Mouse (Mus musculus) intestine, embryonic 15.5 days (tissue): Measurements from ENCODE around the gene Stpg4. TPM values are rescaled to one million over a fixed set of nuclear protein-coding genes. Genes with fewer than 3 reads are reported as not detected.

Source experiments
- ATAC-seq: fragments of 200-750 bp; cut with Nextera tagmentation; 2 replicates; pipeline ENCODE4 v1.8.0; 2017; ENCODE audit warnings: moderate TSS enrichment, moderate library complexity
- H3K27ac ChIP-seq: fragments of 300-500 bp; sonication (generic); 2 replicates; pipeline ENCODE4 v1.5.1; 2015; ENCODE audit warnings: mild to moderate bottlenecking, inconsistent platforms
- H3K27me3 ChIP-seq: fragments of 300-500 bp; sonication (generic); replicated peaks from 2 replicates; pipeline ENCODE4 v1.6.1; 2015; ENCODE audit warnings: inconsistent platforms
- H3K36me3 ChIP-seq: fragments of 300-500 bp; sonication (generic); 2 replicates; pipeline ENCODE4 v1.6.1; 2015; ENCODE audit warnings: inconsistent platforms
- H3K4me1 ChIP-seq: fragments of 300-500 bp; sonication (generic); replicated peaks from 2 replicates; pipeline ENCODE4 v1.6.1; 2015; ENCODE audit warnings: inconsistent platforms
- H3K4me2 ChIP-seq: fragments of 300-500 bp; sonication (generic); replicated peaks from 2 replicates; pipeline ENCODE4 v1.6.1; 2015; ENCODE audit warnings: mild to moderate bottlenecking, inconsistent platforms
- H3K4me3 ChIP-seq: fragments of 300-500 bp; sonication (generic); replicated peaks from 2 replicates; pipeline ENCODE4 v1.5.1; 2015; ENCODE audit warnings: inconsistent platforms
- H3K9ac ChIP-seq: fragments of 300-500 bp; sonication (generic); 2 replicates; pipeline ENCODE4 v1.6.1; 2015; ENCODE audit warnings: inconsistent platforms
- H3K9me3 ChIP-seq: fragments of 300-500 bp; sonication (generic); 2 replicates; pipeline ENCODE4 v1.6.1; 2016; ENCODE audit warnings: inconsistent platforms
- WGBS: fragments of 180-500 bp; shearing (Covaris S2); methylation state at CpG from one replicate; pipeline ENCODE4 v1.1.7; 2015; 5-methylcytosine and 5-hydroxymethylcytosine counted together
- polyA plus RNA-seq: library from polyadenylated mRNA; unstranded; fragments of >200 nt; fragmentation: Nextera tagmentation; extraction: Ambion mirVana; gene quantifications from 2 replicates; pipeline ENCODE4 v1.2.1, GENCODE M21; 2015

Stpg4 gene
- polyA plus RNA-seq, 1 experiment from 2014 or later, result not detected

DNA sequence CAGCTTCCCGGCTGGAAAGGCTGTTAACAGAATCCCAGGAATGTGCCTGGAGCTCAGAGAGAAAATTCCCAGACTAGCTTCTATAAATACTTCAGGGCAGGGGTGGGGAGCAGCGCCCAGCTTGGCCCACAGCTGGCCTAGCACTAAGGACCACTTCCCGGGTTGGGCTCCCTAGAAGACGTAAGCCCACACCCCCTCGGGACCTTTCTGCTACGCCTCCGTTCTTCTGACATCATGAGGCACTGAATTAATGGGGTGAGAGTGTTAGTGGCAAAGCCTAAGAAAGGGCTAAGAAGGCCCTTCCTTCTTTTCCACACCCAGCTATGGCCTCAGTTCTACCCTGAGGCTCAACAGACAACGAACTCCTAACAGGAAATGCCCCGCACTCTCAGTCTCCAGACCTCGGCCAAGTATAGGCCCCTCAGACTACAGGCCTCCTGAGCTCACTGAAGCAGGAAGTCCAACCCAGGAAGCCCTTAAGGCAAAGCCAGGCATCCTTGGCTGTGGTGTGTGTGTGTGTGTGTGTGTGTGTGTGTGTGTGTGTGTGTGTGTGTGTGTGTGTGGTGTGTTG, 51.5 kb downstream of the Stpg4 start:
- Histone ChIP-seq H3K27ac (peak overlapping the region; percentile 76), H3K27me3 (no peaks in the 10 kb centered on the region), H3K4me1 (peaks cover 49% of the 10 kb centered on the region), H3K36me3 (no peaks in the 10 kb centered on the region), H3K9ac (no peak overlapping the region), H3K4me2 (no peak overlapping the region), H3K9me3 (no peaks in the 10 kb centered on the region), H3K4me3 (no peak overlapping the region)
- WGBS, result 29% methylated on average over 10 of the region's 10 CpGs
- peak; percentile 51 for ATAC-seq

DNA sequence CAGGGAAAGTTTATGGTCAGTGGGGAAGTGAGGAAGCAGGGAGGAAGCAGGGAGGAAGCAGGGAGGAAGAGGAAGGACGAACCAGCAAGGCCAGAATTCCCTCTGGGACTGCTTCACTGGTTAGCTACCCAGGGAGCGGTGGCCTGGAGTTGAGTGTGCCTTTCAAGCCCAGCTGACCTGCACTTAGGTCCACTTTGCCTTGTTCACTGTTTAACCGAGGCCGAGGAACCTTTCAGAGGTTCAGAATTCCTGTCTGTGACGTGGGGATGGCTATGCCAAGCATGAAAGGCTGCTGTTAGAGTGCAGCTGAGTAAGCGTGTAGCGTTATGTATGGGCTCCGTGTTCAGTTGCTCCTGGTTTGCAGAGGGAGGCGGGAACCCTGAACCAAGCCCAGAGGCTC, 54.2 kb downstream of the Stpg4 start:
- WGBS, result 89% methylated on average over 9 of the region's 9 CpGs
- no peak overlapping the region for H3K27ac ChIP-seq
- H3K4me1 ChIP-seq, result peaks cover 34% of the 10 kb centered on the region
- H3K36me3 ChIP-seq, result no peaks in the 10 kb centered on the region
- no peaks in the 10 kb centered on the region for H3K27me3 ChIP-seq
- no peak overlapping the region for H3K4me3 ChIP-seq
- ATAC-seq, result no peak
- no peaks in the 10 kb centered on the region for H3K9me3 ChIP-seq
- no peak overlapping the region for H3K9ac ChIP-seq
- no peak overlapping the region for H3K4me2 ChIP-seq

DNA sequence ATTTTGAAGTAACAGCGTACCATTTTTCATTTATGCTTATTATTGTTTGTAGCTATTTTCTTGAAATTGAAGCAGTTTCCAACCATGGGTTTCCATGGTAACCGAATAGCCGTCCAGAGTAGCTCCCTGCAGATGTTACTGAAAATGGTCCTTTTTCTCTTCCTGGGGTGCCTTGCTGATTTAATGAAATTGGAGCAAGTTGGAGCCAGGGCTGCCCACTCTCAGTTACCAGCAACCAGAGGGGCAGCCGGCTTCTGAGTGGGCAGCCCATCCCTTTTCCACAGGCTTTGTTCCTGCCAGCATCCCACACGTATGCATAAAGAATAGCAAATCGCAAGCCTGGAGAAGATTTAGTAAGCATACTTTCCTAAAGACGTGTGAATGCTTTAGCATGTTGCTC, 55.4 kb downstream of the Stpg4 start:
- 83% methylated on average over 7 of the region's 7 CpGs for WGBS

DNA sequence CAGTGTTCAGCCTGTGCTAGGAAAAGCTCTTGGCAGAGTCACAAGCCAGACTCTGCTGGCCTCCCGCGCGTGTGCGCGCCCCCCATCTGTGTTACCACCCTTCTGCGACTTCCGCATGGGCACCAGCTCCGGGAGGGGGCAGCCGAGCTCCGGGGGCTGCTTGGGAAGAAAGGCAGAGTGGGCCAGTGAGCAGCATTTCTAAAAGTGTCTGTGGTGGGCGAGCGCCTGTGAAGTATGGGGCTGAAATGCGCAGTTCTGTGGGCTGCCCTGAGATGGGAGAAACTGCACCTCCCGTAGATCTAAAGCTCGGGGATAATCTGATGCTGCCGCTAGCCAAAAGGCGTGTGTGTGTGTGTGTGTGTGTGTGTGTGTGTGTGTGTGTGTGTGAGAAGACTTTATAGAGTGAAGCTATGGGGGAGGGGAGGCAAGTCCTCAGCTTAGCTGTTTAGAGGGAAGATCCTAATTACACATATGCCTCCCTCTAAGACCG, 58.2 kb downstream of the Stpg4 start:
- 72% methylated on average over 18 of the region's 18 CpGs for WGBS
- Histone ChIP-seq H3K27me3 (no peaks in the 10 kb centered on the region), H3K9ac (no peak overlapping the region), H3K4me2 (no peak overlapping the region), H3K4me1 (peaks cover 14% of the 10 kb centered on the region), H3K4me3 (no peak overlapping the region), H3K9me3 (no peaks in the 10 kb centered on the region), H3K27ac (no peak overlapping the region), H3K36me3 (no peaks in the 10 kb centered on the region)
- ATAC-seq, result no peak

More for the DNA sequence above, 55.4 kb downstream of the Stpg4 start:
- Histone ChIP-seq H3K27ac (no peak overlapping the region), H3K27me3 (no peaks in the 10 kb centered on the region), H3K9ac (no peak overlapping the region), H3K4me2 (no peak overlapping the region), H3K4me3 (no peak overlapping the region), H3K9me3 (no peaks in the 10 kb centered on the region), H3K36me3 (no peaks in the 10 kb centered on the region), H3K4me1 (peaks cover 32% of the 10 kb centered on the region)
- ATAC-seq, result no peak

DNA sequence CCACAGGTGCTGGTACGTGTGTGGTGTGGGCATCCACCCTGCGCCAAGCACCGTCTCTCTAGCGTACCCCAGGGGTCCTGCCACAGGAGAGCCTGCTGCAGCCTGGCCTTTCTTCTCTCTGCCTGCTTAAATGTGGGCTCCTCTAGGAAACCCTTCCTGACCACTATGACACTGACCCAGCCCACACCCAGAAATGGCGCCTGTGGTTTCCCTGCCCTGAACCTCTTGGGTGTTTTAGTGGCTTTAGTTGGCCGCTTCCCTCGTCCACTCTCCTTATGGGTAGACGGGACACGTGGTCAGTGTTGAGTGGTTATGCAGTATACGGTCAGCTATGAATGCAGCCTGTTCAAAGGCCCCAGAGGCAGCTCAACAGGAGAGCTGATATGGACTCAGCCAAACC, 59.1 kb downstream of the Stpg4 start:
- Histone ChIP-seq H3K9me3 (no peaks in the 10 kb centered on the region), H3K27me3 (no peaks in the 10 kb centered on the region), H3K36me3 (no peaks in the 10 kb centered on the region), H3K9ac (no peak overlapping the region), H3K27ac (no peak overlapping the region), H3K4me3 (no peak overlapping the region), H3K4me2 (no peak overlapping the region), H3K4me1 (peaks cover 14% of the 10 kb centered on the region)
- no peak for ATAC-seq
- 91% methylated on average over 10 of the region's 10 CpGs for WGBS

DNA sequence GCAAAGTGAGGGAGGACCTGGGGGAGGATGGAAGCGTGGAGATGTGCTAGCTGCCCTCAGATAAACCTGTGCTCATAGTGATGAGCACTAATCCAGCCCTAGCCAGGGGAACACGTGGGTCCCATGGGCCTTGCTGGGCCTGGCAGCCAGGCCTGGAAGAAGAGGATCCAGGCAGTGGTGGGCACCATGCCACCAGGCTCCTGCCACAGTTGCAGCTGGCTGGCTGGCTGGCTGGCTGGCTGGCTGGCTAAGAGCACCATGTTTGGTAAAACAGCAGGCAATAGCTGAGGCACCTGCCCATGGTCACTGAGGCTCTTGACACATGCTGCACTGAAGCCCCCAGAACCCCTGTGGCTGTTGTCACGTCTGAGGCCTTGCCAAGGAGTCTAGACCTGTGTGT, 59.9 kb downstream of the Stpg4 start:
- WGBS, result 71% methylated on average over 3 of the region's 3 CpGs
- Histone ChIP-seq H3K36me3 (no peaks in the 10 kb centered on the region), H3K9me3 (no peaks in the 10 kb centered on the region), H3K4me1 (peaks cover 14% of the 10 kb centered on the region), H3K4me2 (no peak overlapping the region), H3K4me3 (no peak overlapping the region), H3K9ac (no peak overlapping the region), H3K27me3 (no peaks in the 10 kb centered on the region), H3K27ac (0 out of 2 replicates have a peak overlapping the region, but pooled peaks have one; percentile 7)
- ATAC-seq, result no peak

DNA sequence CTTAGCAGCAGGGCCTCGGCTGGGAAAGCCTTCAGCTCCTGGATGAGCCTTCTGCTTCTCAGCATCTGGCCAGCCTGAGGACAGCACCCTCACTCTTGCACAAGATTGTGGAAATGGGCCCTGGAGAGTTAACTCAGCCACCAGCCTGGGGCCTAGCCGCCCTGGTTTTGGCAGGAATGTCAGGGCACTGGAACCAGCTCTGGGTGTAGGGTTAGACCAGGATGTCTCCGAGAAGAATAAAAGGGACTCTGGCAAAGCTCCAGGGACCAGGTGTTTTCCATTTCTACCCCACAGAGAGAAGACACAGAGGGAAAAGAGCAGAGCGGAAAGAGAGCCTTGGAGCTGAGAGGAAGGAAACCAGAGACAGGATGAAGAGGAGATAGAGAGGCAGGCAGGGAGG, 60.3 kb downstream of the Stpg4 start:
- 34% methylated on average over 4 of the region's 4 CpGs for WGBS
- Histone ChIP-seq H3K4me3 (no peak overlapping the region), H3K4me2 (no peak overlapping the region), H3K27me3 (no peaks in the 10 kb centered on the region), H3K9me3 (no peaks in the 10 kb centered on the region), H3K4me1 (peaks cover 14% of the 10 kb centered on the region), H3K9ac (no peak overlapping the region), H3K27ac (peak overlapping the region; percentile 7; the same call in 1 of the 2 replicates), H3K36me3 (no peaks in the 10 kb centered on the region)
- ATAC-seq, result no peak

DNA sequence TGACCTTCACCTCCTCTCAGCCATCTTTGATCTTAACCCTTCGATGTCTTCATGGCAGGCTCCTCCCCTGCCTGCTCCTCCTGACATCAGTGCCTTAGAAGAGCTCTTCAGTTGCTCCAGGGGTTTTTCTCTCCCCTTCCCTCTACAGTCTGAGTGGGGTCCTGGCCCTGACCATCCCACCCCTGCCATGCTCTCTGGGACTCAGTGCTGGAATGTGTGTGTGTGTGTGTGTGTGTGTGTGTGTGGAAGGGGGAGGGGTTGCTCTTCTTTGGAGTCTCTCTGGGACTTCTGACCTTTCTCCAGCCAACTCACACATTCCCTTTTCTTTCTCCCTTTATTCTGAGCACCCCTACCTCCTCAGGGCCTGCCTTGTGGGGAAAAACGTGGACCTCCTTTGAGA, 61.0 kb downstream of the Stpg4 start:
- no peaks in the 10 kb centered on the region for H3K27me3 ChIP-seq
- H3K9ac ChIP-seq, result no peak overlapping the region
- H3K4me1 ChIP-seq, result peaks cover 14% of the 10 kb centered on the region
- no peaks in the 10 kb centered on the region for H3K36me3 ChIP-seq
- no peak overlapping the region for H3K4me3 ChIP-seq
- H3K9me3 ChIP-seq, result no peaks in the 10 kb centered on the region
- ATAC-seq, result no peak; the same call in 1 of the 2 replicates
- H3K27ac ChIP-seq, result no peak overlapping the region
- no peak overlapping the region for H3K4me2 ChIP-seq
- 25% methylated on average over 2 of the region's 2 CpGs for WGBS

DNA sequence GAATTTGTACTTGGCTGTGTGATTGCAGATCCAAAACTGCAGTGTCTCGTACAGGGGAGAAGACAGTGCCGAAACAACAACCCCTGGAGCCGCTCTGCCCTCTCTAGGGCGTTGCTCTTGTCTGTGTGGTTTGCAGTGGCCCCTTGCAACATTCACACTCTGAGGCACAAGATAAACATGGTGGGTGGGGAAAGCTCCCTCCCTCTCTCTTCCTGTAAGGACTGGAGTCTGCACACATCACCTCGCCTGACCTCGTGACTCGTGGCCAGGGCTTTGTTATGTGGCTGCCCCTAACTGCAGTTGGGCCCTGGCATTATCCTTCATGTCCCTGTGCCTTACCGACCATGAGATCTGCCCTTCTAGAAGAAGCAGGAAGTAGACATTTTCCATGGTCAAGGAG, 62.3 kb downstream of the Stpg4 start:
- peak; percentile 18; the same call in 1 of the 2 replicates for ATAC-seq
- H3K9ac ChIP-seq, result no peak overlapping the region
- no peaks in the 10 kb centered on the region for H3K36me3 ChIP-seq
- H3K4me2 ChIP-seq, result no peak overlapping the region
- H3K27me3 ChIP-seq, result no peaks in the 10 kb centered on the region
- WGBS, result 47% methylated on average over 8 of the region's 8 CpGs
- H3K4me1 ChIP-seq, result peaks cover 14% of the 10 kb centered on the region
- H3K27ac ChIP-seq, result no peak overlapping the region
- H3K4me3 ChIP-seq, result no peak overlapping the region
- H3K9me3 ChIP-seq, result no peaks in the 10 kb centered on the region

DNA sequence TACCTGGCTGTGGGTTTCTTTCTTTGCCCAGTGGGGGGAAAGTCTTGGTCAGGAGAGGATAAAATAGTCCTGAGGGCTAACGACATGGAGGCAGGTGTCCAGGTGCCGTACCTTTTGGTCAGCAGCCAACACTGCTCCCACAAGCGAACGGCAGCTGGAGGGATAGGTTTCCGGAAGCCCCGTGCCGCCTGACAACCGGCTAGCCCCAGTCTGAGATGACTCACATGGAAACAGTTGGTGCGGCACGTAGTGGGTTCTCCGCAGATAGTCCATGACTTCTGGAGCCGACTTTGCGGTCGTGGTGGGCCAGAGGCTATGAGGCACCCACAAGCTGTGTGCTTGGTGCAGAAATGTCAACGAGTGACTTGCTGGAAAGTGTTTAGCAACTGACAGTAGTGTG, 63.4 kb downstream of the Stpg4 start:
- Histone ChIP-seq H3K4me2 (no peak overlapping the region), H3K27ac (no peak overlapping the region), H3K4me1 (peaks cover 11% of the 10 kb centered on the region), H3K9me3 (no peaks in the 10 kb centered on the region), H3K36me3 (no peaks in the 10 kb centered on the region), H3K27me3 (no peaks in the 10 kb centered on the region), H3K9ac (no peak overlapping the region), H3K4me3 (no peak overlapping the region)
- no peak for ATAC-seq
- 87% methylated on average over 15 of the region's 15 CpGs for WGBS

DNA sequence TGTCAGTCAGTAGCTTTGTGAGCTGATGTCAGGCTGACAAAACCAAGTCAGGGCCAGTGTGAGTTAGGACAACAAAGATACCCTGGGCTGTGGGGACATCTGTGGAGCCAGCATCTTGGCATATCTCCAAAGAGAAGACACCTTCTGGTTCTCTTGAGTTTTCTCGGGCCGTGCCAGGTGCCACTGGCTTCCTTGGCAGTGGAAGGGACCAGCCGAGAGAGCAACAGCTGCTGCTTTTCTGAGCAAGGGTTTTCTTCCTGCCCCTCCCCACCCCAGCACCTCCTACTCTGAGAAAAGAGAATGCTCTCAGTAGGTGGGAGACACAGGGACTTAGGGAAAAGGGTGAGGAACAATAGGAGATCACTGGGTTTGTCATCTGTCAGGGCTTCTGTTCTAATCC, 66.4 kb downstream of the Stpg4 start:
- 59% methylated on average over 3 of the region's 3 CpGs for WGBS
- Histone ChIP-seq H3K4me3 (no peak overlapping the region), H3K36me3 (no peaks in the 10 kb centered on the region), H3K27ac (no peak overlapping the region), H3K27me3 (no peaks in the 10 kb centered on the region), H3K9ac (no peak overlapping the region), H3K9me3 (no peaks in the 10 kb centered on the region), H3K4me2 (no peak overlapping the region), H3K4me1 (peaks cover 8% of the 10 kb centered on the region)
- ATAC-seq, result no peak

DNA sequence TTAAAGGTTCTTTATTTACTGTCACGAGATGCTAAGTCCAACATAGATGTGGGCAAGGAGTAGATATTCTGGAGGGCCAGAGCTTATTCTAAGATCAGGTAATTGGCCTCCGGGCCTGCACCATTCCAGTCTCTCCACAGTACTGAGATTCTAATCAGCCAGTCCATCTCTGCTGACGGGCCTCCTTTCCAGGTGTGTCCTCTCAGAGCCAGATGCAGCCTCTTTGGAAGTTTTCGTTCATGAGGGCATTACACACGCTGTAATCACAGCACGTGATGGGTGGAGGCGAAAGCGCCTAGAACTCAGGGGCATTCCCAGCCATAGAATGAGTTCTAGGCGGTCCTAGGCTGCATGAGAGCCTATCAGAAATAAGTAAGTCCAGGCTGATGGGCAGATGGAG, 70.0 kb downstream of the Stpg4 start:
- ATAC-seq, result peak; percentile 42
- no peak overlapping the region for H3K4me3 ChIP-seq
- no peak overlapping the region for H3K27ac ChIP-seq

DNA sequence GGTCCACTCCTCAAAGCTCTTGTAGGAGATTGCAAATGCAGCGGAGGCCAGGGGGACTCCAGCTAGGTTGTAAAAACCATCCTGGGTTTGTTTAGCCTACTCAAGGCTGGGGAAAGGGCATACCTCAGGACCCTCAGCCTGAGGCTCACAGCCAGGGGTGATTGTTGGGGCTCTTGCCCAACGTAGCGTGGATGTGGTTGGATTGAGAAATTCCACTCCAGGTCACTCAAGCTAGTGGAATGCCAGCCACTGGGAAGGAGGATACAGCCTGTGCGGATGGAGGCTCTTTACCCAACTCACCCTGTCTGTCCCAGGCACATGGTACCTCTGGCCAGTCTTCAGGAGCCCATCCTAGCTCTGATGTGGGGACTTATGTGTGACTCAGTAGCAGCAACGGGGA, 71.3 kb downstream of the Stpg4 start:
- H3K36me3 ChIP-seq, result no peaks in the 10 kb centered on the region
- 83% methylated on average over 5 of the region's 5 CpGs for WGBS
- no peak overlapping the region for H3K4me3 ChIP-seq
- H3K4me2 ChIP-seq, result no peak overlapping the region
- peaks cover 30% of the 10 kb centered on the region for H3K4me1 ChIP-seq
- H3K27ac ChIP-seq, result no peak overlapping the region
- no peak for ATAC-seq
- H3K9me3 ChIP-seq, result no peaks in the 10 kb centered on the region
- H3K27me3 ChIP-seq, result no peaks in the 10 kb centered on the region
- no peak overlapping the region for H3K9ac ChIP-seq

More for the DNA sequence above, 70.0 kb downstream of the Stpg4 start:
- Histone ChIP-seq H3K4me2 (no peak overlapping the region), H3K9ac (no peak overlapping the region), H3K9me3 (no peaks in the 10 kb centered on the region), H3K4me1 (peaks cover 22% of the 10 kb centered on the region), H3K36me3 (no peaks in the 10 kb centered on the region), H3K27me3 (no peaks in the 10 kb centered on the region)
- WGBS, result 73% methylated on average over 9 of the region's 9 CpGs
